Mouse (Mus musculus): ENCODE measurements around the gene Prrc2c. TPM values are rescaled to one million over a fixed set of nuclear protein-coding genes. Genes with fewer than 3 reads are reported as not detected.
"Not testable (repeated sequence)": the region's sequence is repeated elsewhere in the genome, so short reads cannot be mapped to it uniquely, and the experiment has no call there.

Prrc2c gene
- polyA plus RNA-seq, 1 experiment: 112 TPM

- 92% methylated on average over 1 of the region's 1 CpGs for WGBS
- no peak for DNase-seq
- Histone ChIP-seq H3K36me3 (ENCODE audit: control insufficient read depth, insufficient read depth, low read length) (no peaks in the 10 kb centered on the region), H3K4me1 (replicated peaks; ENCODE audit: control insufficient read depth, insufficient read depth, low read length) (no peaks in the 10 kb centered on the region), H3K27me3 (ENCODE audit: control insufficient read depth, insufficient read depth, low read length) (no peaks in the 10 kb centered on the region), H3K27ac (ENCODE audit: control insufficient read depth, insufficient read depth, low read length) (no peak overlapping the region), H3K4me3 (ENCODE audit: control insufficient read depth, insufficient read depth, low read length) (no peak overlapping the region)
- TF ChIP-seq POLR2A (IDR thresholded peaks at IDR 0.05; ENCODE audit: control insufficient read depth, extremely low read depth, insufficient read depth, low read length, poor library complexity): no peak
These were observed 100.5 kb downstream of the Prrc2c start for GRCm38 (mm10) chr1:162639861-162640260.

- no peak within 1 kb of the TSS for H3K27ac ChIP-seq (ENCODE audit: control insufficient read depth, insufficient read depth, low read length)
- WGBS: 92% methylated on average over 10 of the region's 10 CpGs
- no peaks in the 10 kb centered on the region for H3K36me3 ChIP-seq (ENCODE audit: control insufficient read depth, insufficient read depth, low read length)
- no peaks in the 10 kb centered on the region for H3K27me3 ChIP-seq (ENCODE audit: control insufficient read depth, insufficient read depth, low read length)
- H3K4me3 ChIP-seq (ENCODE audit: control insufficient read depth, insufficient read depth, low read length): no peak within 1 kb of the TSS
- H3K4me1 ChIP-seq (replicated peaks; ENCODE audit: control insufficient read depth, insufficient read depth, low read length): no peaks in the 10 kb centered on the region
- no peak for TF ChIP-seq POLR2A (IDR thresholded peaks at IDR 0.05; ENCODE audit: control insufficient read depth, extremely low read depth, insufficient read depth, low read length, poor library complexity)
- TF ChIP-seq CTCF (IDR thresholded peaks at IDR 0.05; ENCODE audit: borderline replicate concordance, control insufficient read depth, extremely low read depth, insufficient read depth, low read length, poor library complexity): no peak
- DNase-seq: no peak
These were observed 101.2 kb downstream of the Prrc2c start, which contains the start of gene Myoc for GRCm38 (mm10) chr1:162639051-162639750. Gene Myoc, plus strand, starts transcription at chr1:162639155.

GRCm38 (mm10) chr1:162638535-162638934 is 101.8 kb downstream of the Prrc2c start:
- no peaks in the 10 kb centered on the region for H3K27me3 ChIP-seq (ENCODE audit: control insufficient read depth, insufficient read depth, low read length)
- H3K36me3 ChIP-seq (ENCODE audit: control insufficient read depth, insufficient read depth, low read length): no peaks in the 10 kb centered on the region
- 94% methylated on average over 4 of the region's 4 CpGs for WGBS
- no peak overlapping the region for H3K4me3 ChIP-seq (ENCODE audit: control insufficient read depth, insufficient read depth, low read length)
- no peaks in the 10 kb centered on the region for H3K4me1 ChIP-seq (replicated peaks; ENCODE audit: control insufficient read depth, insufficient read depth, low read length)
- no peak overlapping the region for H3K27ac ChIP-seq (ENCODE audit: control insufficient read depth, insufficient read depth, low read length)
- no peak for DNase-seq
- TF ChIP-seq CTCF (IDR thresholded peaks at IDR 0.05; ENCODE audit: borderline replicate concordance, control insufficient read depth, extremely low read depth, insufficient read depth, low read length, poor library complexity): no peak
- no peak for TF ChIP-seq POLR2A (IDR thresholded peaks at IDR 0.05; ENCODE audit: control insufficient read depth, extremely low read depth, insufficient read depth, low read length, poor library complexity)

GRCm38 (mm10) chr1:162636516-162636915 is 103.8 kb downstream of the Prrc2c start:
- TF ChIP-seq POLR2A (IDR thresholded peaks at IDR 0.05; ENCODE audit: control insufficient read depth, extremely low read depth, insufficient read depth, low read length, poor library complexity): no peak
- TF ChIP-seq CTCF (IDR thresholded peaks at IDR 0.05; ENCODE audit: borderline replicate concordance, control insufficient read depth, extremely low read depth, insufficient read depth, low read length, poor library complexity): no peak
- Histone ChIP-seq H3K36me3 (ENCODE audit: control insufficient read depth, insufficient read depth, low read length) (no peaks in the 10 kb centered on the region), H3K4me1 (replicated peaks; ENCODE audit: control insufficient read depth, insufficient read depth, low read length) (no peaks in the 10 kb centered on the region), H3K4me3 (ENCODE audit: control insufficient read depth, insufficient read depth, low read length) (no peak overlapping the region), H3K27ac (ENCODE audit: control insufficient read depth, insufficient read depth, low read length) (no peak overlapping the region), H3K27me3 (ENCODE audit: control insufficient read depth, insufficient read depth, low read length) (no peaks in the 10 kb centered on the region)
- no peak for DNase-seq
- WGBS: 90% methylated on average over 3 of the region's 3 CpGs

GRCm38 (mm10) chr1:162635291-162635931 is 104.9 kb downstream of the Prrc2c start:
- H3K4me1 ChIP-seq (replicated peaks; ENCODE audit: control insufficient read depth, insufficient read depth, low read length); H3K4me3 ChIP-seq (ENCODE audit: control insufficient read depth, insufficient read depth, low read length); DNase-seq; H3K36me3 ChIP-seq (ENCODE audit: control insufficient read depth, insufficient read depth, low read length); H3K27ac ChIP-seq (ENCODE audit: control insufficient read depth, insufficient read depth, low read length); H3K27me3 ChIP-seq (ENCODE audit: control insufficient read depth, insufficient read depth, low read length): not testable (repeated sequence)
- 78% methylated on average over 1 of the region's 1 CpGs for WGBS

GRCm38 (mm10) chr1:162628326-162628725 is 112.0 kb downstream of the Prrc2c start:
- H3K4me1 ChIP-seq (replicated peaks; ENCODE audit: control insufficient read depth, insufficient read depth, low read length); H3K27me3 ChIP-seq (ENCODE audit: control insufficient read depth, insufficient read depth, low read length); H3K4me3 ChIP-seq (ENCODE audit: control insufficient read depth, insufficient read depth, low read length); DNase-seq; H3K27ac ChIP-seq (ENCODE audit: control insufficient read depth, insufficient read depth, low read length); H3K36me3 ChIP-seq (ENCODE audit: control insufficient read depth, insufficient read depth, low read length): not testable (repeated sequence)
- WGBS: 98% methylated on average over 15 of the region's 15 CpGs

- not testable (repeated sequence) for H3K4me1 ChIP-seq (replicated peaks; ENCODE audit: control insufficient read depth, insufficient read depth, low read length); H3K27ac ChIP-seq (ENCODE audit: control insufficient read depth, insufficient read depth, low read length); H3K36me3 ChIP-seq (ENCODE audit: control insufficient read depth, insufficient read depth, low read length); H3K4me3 ChIP-seq (ENCODE audit: control insufficient read depth, insufficient read depth, low read length); DNase-seq; H3K27me3 ChIP-seq (ENCODE audit: control insufficient read depth, insufficient read depth, low read length)
- WGBS: 88% methylated on average over 4 of the region's 4 CpGs
These were observed 112.5 kb downstream of the Prrc2c start for GRCm38 (mm10) chr1:162627821-162628220.

Measured in thymus, adult 2 months (tissue).